22 mouse cellular contexts compared by ENCODE assay signal in genomic region chrX:84435608-84436007, GRCm38 (mm10).
DNase-seq lines count a peak whose midpoint lies in the region; ATAC-seq lines count a peak whose summit lies in the region.
"Had no signal": no experiment of that assay in that cellular context is flagged by ENCODE, and none has a peak within 500 bp of the region (broad histone marks: within the 10 kb centered on the region; RNA-seq: fewer than 3 reads in every experiment).

No protein-coding gene starts in this region.

- DNase-seq in frontal cortex, postnatal 10 days (ENCODE audit: low spot score in 2 of 2): no peak
- peak; percentile 17 for DNase-seq in layer of hippocampus, adult 9-11 months
- DNase-seq in layer of hippocampus, postnatal 36 days: no peak
- peak; percentile 5 for DNase-seq in cerebellum, adult 11-12 months
- peak; percentile 3 to 7 for DNase-seq in cerebellum, postnatal 36 days
- DNase-seq in thymus, postnatal 25 days: no peak
- DNase-seq in adrenal gland, adult 8-10 months: no peak
- DNase-seq: adrenal gland, postnatal 36 days; gastrocnemius, adult 2 months; gastrocnemius, postnatal 36 days; heart, postnatal 10 days; kidney, adult 9 months; kidney, postnatal 10 days; liver; lung, adult 2 months; lung, postnatal 10 days; right cerebral cortex, postnatal 4 days; thymus, postnatal 14 days had no signal

- ATAC-seq in frontal cortex, adult (ENCODE audit: low TSS enrichment): peak; percentile 81
- ATAC-seq: CD4-positive, CD25-positive, alpha-beta regulatory T cell, adult 4 months; forebrain, embryonic 16.5 days; intestine, postnatal 0 days had no signal

Comparison
In these comparisons a context has a peak if more than half of its experiments do, and no peak if none do; other contexts are left out.
1. DNase-seq: peak in layer of hippocampus, adult 9-11 months (single experiment), cerebellum, adult 11-12 months (single experiment) and cerebellum, postnatal 36 days (2 of 2); none in frontal cortex, postnatal 10 days (0 of 2), layer of hippocampus, postnatal 36 days (0 of 2), thymus, postnatal 25 days (single experiment) and adrenal gland, adult 8-10 months (single experiment).